Mouse (Mus musculus) kidney, postnatal 0 days (tissue): ENCODE results near the gene Ldb2. TPM values are rescaled to one million over a fixed set of nuclear protein-coding genes. Genes with fewer than 3 reads are reported as not detected.

Experiments
- ATAC-seq: fragments of 200-750 bp; cut with Nextera tagmentation; replicated peaks from 2 replicates; pipeline ENCODE4 v1.8.0; 2017; ENCODE audit warnings: low read depth, moderate number of reproducible peaks, moderate TSS enrichment, moderate library complexity; ENCODE audit not compliant: low FRiP score
- DNase-seq: peaks from one replicate; pipeline ENCODE4 v3.0.0-alpha.2; 2016; ENCODE audit warnings: low spot score
- H3K27ac ChIP-seq: fragments of 300-500 bp; sonication (generic); 2 replicates; pipeline ENCODE4 v1.5.1; 2014; ENCODE audit warnings: mild to moderate bottlenecking
- H3K27me3 ChIP-seq: fragments of 300-500 bp; sonication (generic); 2 replicates; pipeline ENCODE4 v1.6.1; 2014; ENCODE audit warnings: low read length, mixed read lengths; ENCODE audit not compliant: insufficient read depth
- H3K36me3 ChIP-seq: fragments of 300-500 bp; sonication (generic); 2 replicates; pipeline ENCODE4 v1.6.1; 2014; ENCODE audit warnings: low read length, mixed read lengths; ENCODE audit not compliant: insufficient read depth
- H3K4me1 ChIP-seq: fragments of 300-500 bp; sonication (generic); replicated peaks from 2 replicates; pipeline ENCODE4 v1.6.1; 2014; ENCODE audit warnings: antibody characterized with exemption, low read length, mixed read lengths; ENCODE audit not compliant: insufficient read depth
- H3K4me2 ChIP-seq: fragments of 300-500 bp; sonication (generic); 2 replicates; pipeline ENCODE4 v1.6.1; 2014; ENCODE audit warnings: mild to moderate bottlenecking, low read length, moderate library complexity, mixed read lengths
- H3K4me3 ChIP-seq: fragments of 300-500 bp; sonication (generic); replicated peaks from 2 replicates; pipeline ENCODE4 v1.5.1; 2014; ENCODE audit warnings: low read depth, low read length
- H3K9ac ChIP-seq: fragments of 300-500 bp; sonication (generic); 2 replicates; pipeline ENCODE4 v1.6.1; 2014; ENCODE audit warnings: low read depth, low read length
- H3K9me3 ChIP-seq: fragments of 300-500 bp; sonication (generic); replicated peaks from 2 replicates; pipeline ENCODE4 v1.6.1; 2016; ENCODE audit warnings: low read length, inconsistent platforms, mixed read lengths
- CTCF ChIP-seq: IDR thresholded peaks from 2 replicates; pipeline ENCODE4 v1.5.1; 2016; ENCODE audit warnings: antibody characterized with exemption, low read depth, mild to moderate bottlenecking, moderate library complexity
- WGBS: fragments of 180-500 bp; shearing (Covaris S2); extraction: QIAGEN DNeasy Blood & Tissue Kit; methylation state at CpG from one replicate; pipeline ENCODE4 v1.1.7; 2014; 5-methylcytosine and 5-hydroxymethylcytosine counted together
- polyA plus RNA-seq: library from polyadenylated mRNA; unstranded; fragments of >200 nt; fragmentation: Nextera tagmentation; extraction: Ambion mirVana; gene quantifications from 2 replicates; pipeline ENCODE4 v1.2.1, GENCODE M21; 2015

The Ldb2 gene
- polyA plus RNA-seq, 1 experiment from 2014 or later = 82.9 TPM

DNA sequence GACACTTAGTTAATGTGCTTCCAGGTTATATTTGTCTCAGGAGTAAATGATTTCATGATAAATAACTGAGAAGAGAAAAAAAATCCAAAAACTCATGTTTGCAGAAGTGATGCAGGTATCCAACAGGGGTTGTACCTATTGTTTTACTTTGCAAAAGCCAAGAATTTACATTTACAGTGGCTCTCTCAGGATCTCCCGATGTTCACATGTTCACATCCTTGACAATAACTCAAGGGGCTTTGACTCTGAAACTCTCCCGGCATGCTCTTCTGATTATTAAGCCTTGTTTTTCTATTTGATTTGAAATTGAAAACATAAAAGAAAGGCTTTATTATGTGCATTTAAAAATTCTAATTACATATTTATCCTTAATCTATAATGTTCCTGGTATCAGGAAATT is 260.8 kb downstream of the Ldb2 start:
- no peaks in the 10 kb centered on the region for H3K4me1 ChIP-seq
- DNase-seq = no peak
- no peak overlapping the region for H3K27ac ChIP-seq
- no peaks in the 10 kb centered on the region for H3K36me3 ChIP-seq
- no peak overlapping the region for H3K4me2 ChIP-seq
- H3K4me3 ChIP-seq = no peak overlapping the region
- 78% methylated on average over 2 of the region's 2 CpGs for WGBS
- ATAC-seq = no peak
- H3K9me3 ChIP-seq = no peaks in the 10 kb centered on the region
- H3K9ac ChIP-seq = no peak overlapping the region
- no peaks in the 10 kb centered on the region for H3K27me3 ChIP-seq
- no peak for TF ChIP-seq CTCF

DNA sequence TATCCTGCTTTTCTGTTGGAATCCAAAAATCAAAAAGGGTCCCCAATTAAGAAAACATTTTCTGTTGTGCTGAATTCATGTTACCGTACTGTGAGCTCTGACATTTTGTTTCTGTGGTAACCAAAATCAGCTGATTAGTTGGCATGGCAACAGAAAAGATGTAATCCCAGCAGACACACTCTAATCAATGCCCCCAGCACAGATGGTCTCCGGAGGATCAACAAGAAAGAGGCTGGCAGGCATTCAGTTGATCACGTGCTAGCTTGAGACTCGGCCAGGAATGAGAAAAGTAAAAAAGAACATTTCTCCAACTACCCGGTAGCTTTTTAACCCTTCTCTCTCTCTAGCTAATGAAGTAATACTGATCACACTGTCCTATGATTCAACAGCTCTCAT is 261.5 kb downstream of the Ldb2 start:
- Histone ChIP-seq H3K4me1 (no peaks in the 10 kb centered on the region), H3K9ac (no peak overlapping the region), H3K27me3 (no peaks in the 10 kb centered on the region), H3K36me3 (no peaks in the 10 kb centered on the region), H3K4me3 (no peak overlapping the region), H3K27ac (no peak overlapping the region), H3K4me2 (no peak overlapping the region), H3K9me3 (no peaks in the 10 kb centered on the region)
- WGBS = 50% methylated on average over 5 of the region's 5 CpGs
- TF ChIP-seq CTCF = no peak
- DNase-seq (no peak), ATAC-seq (no peak)

DNA sequence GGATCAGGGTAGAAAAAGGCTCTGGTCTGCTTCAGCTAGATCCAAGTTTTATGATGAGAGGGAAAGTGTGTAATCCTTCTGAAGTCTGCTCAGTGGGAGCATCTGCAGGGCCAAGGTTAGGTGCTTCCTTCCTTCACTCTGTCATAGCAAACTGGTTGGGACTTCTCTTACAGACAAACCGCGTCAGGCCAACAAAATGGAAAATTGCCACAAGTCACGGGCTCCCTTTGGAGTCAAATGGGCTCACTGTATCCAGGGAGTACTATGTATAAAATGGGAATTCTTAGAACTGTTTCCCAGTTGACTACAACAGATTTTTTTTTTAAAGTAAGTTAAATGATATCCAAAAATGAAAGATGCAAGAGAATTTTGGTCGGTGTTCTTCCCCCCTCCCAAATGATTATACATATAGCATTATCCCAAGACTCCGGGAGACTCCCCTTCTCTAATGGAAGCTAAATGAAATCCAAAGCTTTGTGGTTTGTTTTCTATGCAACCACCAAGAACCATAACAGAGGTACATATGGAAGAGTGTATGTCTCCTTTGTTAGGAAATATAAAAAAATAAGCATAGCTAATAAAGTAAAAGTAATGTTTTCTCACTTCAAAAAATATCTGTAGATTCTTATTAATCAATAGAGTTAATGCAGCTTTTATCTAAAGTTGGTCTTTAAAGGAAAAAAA is 262.0 kb downstream of the Ldb2 start:
- H3K9ac ChIP-seq = no peak overlapping the region
- no peak overlapping the region for H3K27ac ChIP-seq
- H3K4me2 ChIP-seq = no peak overlapping the region
- WGBS = 93% methylated on average over 5 of the region's 5 CpGs
- no peak overlapping the region for H3K4me3 ChIP-seq
- H3K27me3 ChIP-seq = no peaks in the 10 kb centered on the region
- no peak for ATAC-seq
- TF ChIP-seq CTCF = no peak
- H3K9me3 ChIP-seq = no peaks in the 10 kb centered on the region
- no peaks in the 10 kb centered on the region for H3K36me3 ChIP-seq
- no peak for DNase-seq
- no peaks in the 10 kb centered on the region for H3K4me1 ChIP-seq

DNA sequence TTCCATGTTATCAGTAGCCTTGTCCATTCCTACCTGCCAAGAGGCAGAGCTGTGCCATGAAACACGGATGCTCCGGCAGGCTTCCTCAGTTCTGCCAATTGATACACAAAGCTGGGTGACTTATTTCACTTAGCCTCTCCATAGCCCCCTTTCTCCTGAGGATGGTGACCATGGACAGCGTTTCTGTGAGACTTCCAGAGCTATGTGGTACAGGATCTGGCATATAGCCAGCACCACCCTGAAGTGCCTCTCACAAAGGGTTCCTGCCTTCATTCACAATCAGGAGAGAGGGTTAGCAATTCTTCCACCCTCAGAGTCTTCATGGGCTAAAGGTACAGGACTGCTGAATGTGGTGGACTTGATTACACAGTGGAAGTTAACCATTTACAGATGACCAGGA is 270.0 kb downstream of the Ldb2 start:
- no peak for TF ChIP-seq CTCF
- H3K9me3 ChIP-seq = no peaks in the 10 kb centered on the region
- H3K4me2 ChIP-seq = no peak overlapping the region
- no peaks in the 10 kb centered on the region for H3K4me1 ChIP-seq
- no peak overlapping the region for H3K9ac ChIP-seq
- no peak overlapping the region for H3K27ac ChIP-seq
- no peaks in the 10 kb centered on the region for H3K36me3 ChIP-seq
- DNase-seq (peak; percentile 37), ATAC-seq (no peak)
- no peak overlapping the region for H3K4me3 ChIP-seq
- 76% methylated on average over 3 of the region's 3 CpGs for WGBS
- H3K27me3 ChIP-seq = no peaks in the 10 kb centered on the region

DNA sequence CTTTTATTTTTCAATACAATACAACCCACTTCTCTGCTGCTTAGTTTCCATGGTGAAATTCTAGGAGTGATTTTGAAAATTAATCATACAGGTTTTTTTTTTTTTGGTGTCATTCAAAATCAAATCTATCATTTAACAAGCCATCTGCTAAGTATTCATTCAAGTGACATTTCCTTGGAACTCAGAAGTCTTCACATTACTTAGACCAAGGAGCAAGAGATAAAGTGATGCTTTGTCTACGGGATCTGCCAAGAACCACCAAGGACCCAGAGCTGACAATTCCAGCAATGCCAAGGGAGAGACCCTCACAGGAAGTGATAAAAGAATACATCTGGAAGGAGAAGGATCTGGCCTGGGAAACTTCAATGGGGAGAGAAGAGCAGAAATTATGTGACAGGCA is 270.5 kb downstream of the Ldb2 start:
- no peaks in the 10 kb centered on the region for H3K4me1 ChIP-seq
- no peak overlapping the region for H3K9ac ChIP-seq
- H3K27me3 ChIP-seq = no peaks in the 10 kb centered on the region
- no peak overlapping the region for H3K27ac ChIP-seq
- DNase-seq = no peak
- H3K4me3 ChIP-seq = no peak overlapping the region
- TF ChIP-seq CTCF = no peak
- ATAC-seq = no peak
- H3K4me2 ChIP-seq = no peak overlapping the region
- H3K9me3 ChIP-seq = no peaks in the 10 kb centered on the region
- H3K36me3 ChIP-seq = no peaks in the 10 kb centered on the region
- 77% methylated on average over 1 of the region's 1 CpGs for WGBS

DNA sequence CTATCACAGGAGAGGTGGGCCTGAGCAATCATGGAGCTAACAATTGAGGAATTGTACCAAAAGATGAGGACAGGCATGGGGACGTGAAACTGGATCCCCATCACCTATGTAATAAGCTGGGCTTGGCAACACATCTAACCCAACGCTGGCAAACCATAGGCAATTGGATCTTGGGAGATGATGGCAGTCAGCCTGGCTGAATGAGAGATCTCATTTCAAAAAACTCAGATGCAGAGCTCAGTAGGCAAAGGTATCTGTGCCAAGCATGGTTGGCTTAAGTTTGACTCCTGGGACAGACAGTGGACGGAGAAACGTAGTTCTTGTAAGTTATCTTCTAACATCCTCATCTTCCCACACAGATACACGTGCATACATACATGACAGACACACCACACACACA is 294.3 kb downstream of the Ldb2 start:
- no peak for DNase-seq
- H3K4me3 ChIP-seq = no peak overlapping the region
- no peaks in the 10 kb centered on the region for H3K4me1 ChIP-seq
- H3K9ac ChIP-seq = no peak overlapping the region
- ATAC-seq = no peak
- no peak overlapping the region for H3K27ac ChIP-seq
- TF ChIP-seq CTCF = no peak
- no peaks in the 10 kb centered on the region for H3K9me3 ChIP-seq
- no peak overlapping the region for H3K4me2 ChIP-seq
- H3K27me3 ChIP-seq = no peaks in the 10 kb centered on the region
- 92% methylated on average over 5 of the region's 5 CpGs for WGBS
- H3K36me3 ChIP-seq = no peaks in the 10 kb centered on the region

DNA sequence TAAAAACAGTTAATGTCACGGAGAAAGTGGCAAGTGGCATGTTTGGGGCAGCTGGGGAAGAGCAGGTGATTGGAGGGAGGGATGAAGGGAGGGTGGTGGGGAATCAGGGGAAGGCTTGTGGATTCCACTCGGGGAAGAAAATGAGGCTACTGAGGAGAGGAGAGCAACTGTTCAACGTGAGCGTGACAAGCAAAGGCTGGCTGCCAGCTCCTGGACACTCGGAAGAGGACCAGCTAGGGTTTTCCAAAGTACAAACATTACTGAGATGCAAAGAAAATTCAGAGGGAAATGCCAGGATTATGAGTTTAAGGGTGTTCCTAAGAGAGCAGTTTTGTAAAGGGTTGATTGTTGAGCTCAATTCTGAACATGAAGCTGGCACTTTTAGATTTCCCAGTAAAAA is 294.7 kb downstream of the Ldb2 start:
- ATAC-seq (no peak), DNase-seq (no peak)
- no peak overlapping the region for H3K9ac ChIP-seq
- 71% methylated on average over 5 of the region's 5 CpGs for WGBS
- no peaks in the 10 kb centered on the region for H3K27me3 ChIP-seq
- no peak overlapping the region for H3K27ac ChIP-seq
- H3K4me2 ChIP-seq = no peak overlapping the region
- H3K9me3 ChIP-seq = no peaks in the 10 kb centered on the region
- no peaks in the 10 kb centered on the region for H3K36me3 ChIP-seq
- TF ChIP-seq CTCF = no peak
- no peaks in the 10 kb centered on the region for H3K4me1 ChIP-seq
- H3K4me3 ChIP-seq = no peak overlapping the region
